Mouse (Mus musculus) kidney, embryonic 14.5 days (tissue): Measurements from ENCODE around the gene Zdhhc19. TPM values are rescaled to one million over a fixed set of nuclear protein-coding genes. Genes with fewer than 3 reads are reported as not detected.
A peak's percentile ranks its signal among the peaks of the same experiment; 100 is the strongest.

ENCODE experiments used
- ATAC-seq: fragments of 200-750 bp; cut with Nextera tagmentation; 2 replicates; pipeline ENCODE4 v1.8.0; 2017; ENCODE audit warnings: moderate number of reproducible peaks, mild to moderate bottlenecking, moderate TSS enrichment, moderate library complexity; ENCODE audit not compliant: low FRiP score, low TSS enrichment
- H3K27ac ChIP-seq: fragments of 300-500 bp; sonication (generic); 2 replicates; pipeline ENCODE4 v1.5.1; 2014; ENCODE audit warnings: low read depth, mild to moderate bottlenecking, low read length, moderate library complexity, mixed read lengths
- H3K27me3 ChIP-seq: fragments of 300-500 bp; sonication (generic); 2 replicates; pipeline ENCODE4 v1.6.1; 2014; ENCODE audit warnings: mild to moderate bottlenecking, low read length; ENCODE audit not compliant: control insufficient read depth, insufficient read depth
- H3K36me3 ChIP-seq: fragments of 300-500 bp; sonication (generic); 2 replicates; pipeline ENCODE4 v1.6.1; 2014; ENCODE audit warnings: low read length, mixed read lengths; ENCODE audit not compliant: control insufficient read depth, insufficient read depth
- H3K4me1 ChIP-seq: fragments of 300-500 bp; sonication (generic); 2 replicates; pipeline ENCODE4 v1.6.1; 2014; ENCODE audit warnings: low read length, mixed read lengths; ENCODE audit not compliant: control insufficient read depth, insufficient read depth
- H3K4me2 ChIP-seq: fragments of 300-500 bp; sonication (generic); replicated peaks from 2 replicates; pipeline ENCODE4 v1.6.1; 2014; ENCODE audit warnings: low read depth, mild to moderate bottlenecking, low read length
- H3K4me3 ChIP-seq: fragments of 300-500 bp; sonication (generic); 2 replicates; pipeline ENCODE4 v1.5.1; 2014; ENCODE audit warnings: mild to moderate bottlenecking, low read length
- H3K9ac ChIP-seq: fragments of 300-500 bp; sonication (generic); 2 replicates; pipeline ENCODE4 v1.6.1; 2014; ENCODE audit warnings: low read depth, mild to moderate bottlenecking, low read length, moderate library complexity
- H3K9me3 ChIP-seq: fragments of 300-500 bp; sonication (generic); 2 replicates; pipeline ENCODE4 v1.6.1; 2016; ENCODE audit warnings: low read length; ENCODE audit not compliant: control insufficient read depth
- WGBS: fragments of 180-500 bp; shearing (Covaris S2); extraction: QIAGEN DNeasy Blood & Tissue Kit; methylation state at CpG from one replicate; pipeline ENCODE4 v1.1.7; 2014; 5-methylcytosine and 5-hydroxymethylcytosine counted together
- polyA plus RNA-seq: library from polyadenylated mRNA; unstranded; fragments of >200 nt; fragmentation: Nextera tagmentation; extraction: Ambion mirVana; gene quantifications from 2 replicates; pipeline ENCODE4 v1.2.1, GENCODE M21; 2014

Gene Zdhhc19
- polyA plus RNA-seq, 1 experiment from 2014 or later: not detected

- Histone ChIP-seq H3K9me3 (peaks cover 4% of the 10 kb centered on the region; the same call in 1 of the 2 replicates), H3K36me3 (no peaks in the 10 kb centered on the region), H3K27me3 (no peaks in the 10 kb centered on the region), H3K4me1 (peaks cover 14% of the 10 kb centered on the region; the same call in 1 of the 2 replicates), H3K4me3 (no peak overlapping the region), H3K27ac (no peak overlapping the region), H3K4me2 (no peak overlapping the region), H3K9ac (no peak overlapping the region)
- no peak for ATAC-seq
- WGBS: 28% methylated on average over 5 of the region's 5 CpGs
These were observed 39.2 kb downstream of the Zdhhc19 start for GRCm38 (mm10) chr16:32535157-32535751.

- H3K27me3 ChIP-seq: no peaks in the 10 kb centered on the region
- 0 out of 2 replicates have a peak overlapping the region, but pooled peaks have one; percentile 3 for H3K27ac ChIP-seq
- 0 out of 2 replicates have a peak, but pooled peaks have one; percentile 49 for ATAC-seq
- H3K4me2 ChIP-seq: no peak overlapping the region
- no peak overlapping the region for H3K9ac ChIP-seq
- no peak overlapping the region for H3K4me3 ChIP-seq
- 41% methylated on average over 5 of the region's 5 CpGs for WGBS
- no peaks in the 10 kb centered on the region for H3K9me3 ChIP-seq
- no peaks in the 10 kb centered on the region for H3K36me3 ChIP-seq
- H3K4me1 ChIP-seq: peaks cover 14% of the 10 kb centered on the region; the same call in 1 of the 2 replicates
These were observed 42.0 kb downstream of the Zdhhc19 start for GRCm38 (mm10) chr16:32537867-32538660.

- Histone ChIP-seq H3K9me3 (no peaks in the 10 kb centered on the region), H3K36me3 (no peaks in the 10 kb centered on the region), H3K9ac (no peak overlapping the region), H3K4me3 (no peak overlapping the region), H3K27me3 (no peaks in the 10 kb centered on the region), H3K27ac (no peak overlapping the region), H3K4me1 (peaks cover 14% of the 10 kb centered on the region; the same call in 1 of the 2 replicates), H3K4me2 (no peak overlapping the region)
- WGBS: 45% methylated on average over 3 of the region's 3 CpGs
- no peak for ATAC-seq
These were observed 42.7 kb downstream of the Zdhhc19 start for GRCm38 (mm10) chr16:32538761-32539255.

GRCm38 (mm10) chr16:32541338-32542179 is 45.5 kb downstream of the Zdhhc19 start:
- H3K9ac ChIP-seq: no peak overlapping the region
- H3K4me1 ChIP-seq: no peaks in the 10 kb centered on the region
- H3K4me2 ChIP-seq: no peak overlapping the region
- H3K36me3 ChIP-seq: no peaks in the 10 kb centered on the region
- no peak overlapping the region for H3K27ac ChIP-seq
- no peaks in the 10 kb centered on the region for H3K9me3 ChIP-seq
- no peak for ATAC-seq
- no peaks in the 10 kb centered on the region for H3K27me3 ChIP-seq
- no peak overlapping the region for H3K4me3 ChIP-seq
- 83% methylated on average over 6 of the region's 6 CpGs for WGBS

GRCm38 (mm10) chr16:32543422-32543821 is 47.4 kb downstream of the Zdhhc19 start:
- 82% methylated on average over 3 of the region's 3 CpGs for WGBS
- Histone ChIP-seq H3K9ac (no peak overlapping the region), H3K27me3 (no peaks in the 10 kb centered on the region), H3K4me2 (no peak overlapping the region), H3K4me1 (no peaks in the 10 kb centered on the region), H3K4me3 (no peak overlapping the region), H3K36me3 (no peaks in the 10 kb centered on the region), H3K9me3 (no peaks in the 10 kb centered on the region), H3K27ac (no peak overlapping the region)
- no peak for ATAC-seq

GRCm38 (mm10) chr16:32547156-32548068 is 51.3 kb downstream of the Zdhhc19 start:
- H3K4me2 ChIP-seq: no peak overlapping the region
- H3K27me3 ChIP-seq: no peaks in the 10 kb centered on the region
- H3K4me3 ChIP-seq: no peak overlapping the region
- no peak overlapping the region for H3K27ac ChIP-seq
- H3K4me1 ChIP-seq: no peaks in the 10 kb centered on the region
- H3K36me3 ChIP-seq: no peaks in the 10 kb centered on the region
- ATAC-seq: no peak
- 46% methylated on average over 10 of the region's 10 CpGs for WGBS
- peaks cover 4% of the 10 kb centered on the region; the same call in 1 of the 2 replicates for H3K9me3 ChIP-seq
- H3K9ac ChIP-seq: no peak overlapping the region

- Histone ChIP-seq H3K4me3 (no peak overlapping the region), H3K9ac (no peak overlapping the region), H3K27me3 (no peaks in the 10 kb centered on the region), H3K27ac (no peak overlapping the region), H3K36me3 (no peaks in the 10 kb centered on the region), H3K4me2 (no peak overlapping the region), H3K4me1 (no peaks in the 10 kb centered on the region), H3K9me3 (peaks cover 4% of the 10 kb centered on the region; the same call in 1 of the 2 replicates)
- no peak for ATAC-seq
- 87% methylated on average over 4 of the region's 4 CpGs for WGBS
These were observed 54.0 kb downstream of the Zdhhc19 start for GRCm38 (mm10) chr16:32550084-32550483.

GRCm38 (mm10) chr16:32550487-32550886 is 54.4 kb downstream of the Zdhhc19 start:
- Histone ChIP-seq H3K4me2 (no peak overlapping the region), H3K4me3 (no peak overlapping the region), H3K4me1 (no peaks in the 10 kb centered on the region), H3K9ac (no peak overlapping the region), H3K27me3 (no peaks in the 10 kb centered on the region), H3K36me3 (no peaks in the 10 kb centered on the region), H3K27ac (no peak overlapping the region), H3K9me3 (peaks cover 4% of the 10 kb centered on the region; the same call in 1 of the 2 replicates)
- no peak for ATAC-seq
- 82% methylated on average over 5 of the region's 5 CpGs for WGBS
